Mouse (Mus musculus) lung, adult 2 months (tissue): ENCODE measurements around the gene E2f7.

ENCODE experiments used
- CTCF ChIP-seq: fragments of 200-500 bp; IDR thresholded peaks from 2 replicates; pipeline ENCODE4 v1.5.1; 2011; ENCODE audit warnings: mild to moderate bottlenecking, low read length, control low read depth; ENCODE audit not compliant: insufficient read depth
- POLR2A ChIP-seq: fragments of 200-500 bp; IDR thresholded peaks from 2 replicates; pipeline ENCODE4 v1.6.1; 2011; ENCODE audit warnings: low read depth, mild to moderate bottlenecking, control low read depth, low read length, borderline replicate concordance; ENCODE audit errors: extremely low read depth

- no peak for TF ChIP-seq CTCF
- TF ChIP-seq POLR2A, result no peak
Observed at GRCm38 (mm10) chr10:110835115-110835806, 90.0 kb downstream of the E2f7 start.
